Mouse (Mus musculus) lung, postnatal 10 days (tissue): ENCODE measurements around the gene Rab5a.
"Not testable (repeated sequence)": the region's sequence is repeated elsewhere in the genome, so short reads cannot be mapped to it uniquely, and the experiment has no call there.

Experiments used
- DNase-seq: peaks from one replicate; pipeline ENCODE4 v3.0.0; 2021

Rab5a gene

DNA sequence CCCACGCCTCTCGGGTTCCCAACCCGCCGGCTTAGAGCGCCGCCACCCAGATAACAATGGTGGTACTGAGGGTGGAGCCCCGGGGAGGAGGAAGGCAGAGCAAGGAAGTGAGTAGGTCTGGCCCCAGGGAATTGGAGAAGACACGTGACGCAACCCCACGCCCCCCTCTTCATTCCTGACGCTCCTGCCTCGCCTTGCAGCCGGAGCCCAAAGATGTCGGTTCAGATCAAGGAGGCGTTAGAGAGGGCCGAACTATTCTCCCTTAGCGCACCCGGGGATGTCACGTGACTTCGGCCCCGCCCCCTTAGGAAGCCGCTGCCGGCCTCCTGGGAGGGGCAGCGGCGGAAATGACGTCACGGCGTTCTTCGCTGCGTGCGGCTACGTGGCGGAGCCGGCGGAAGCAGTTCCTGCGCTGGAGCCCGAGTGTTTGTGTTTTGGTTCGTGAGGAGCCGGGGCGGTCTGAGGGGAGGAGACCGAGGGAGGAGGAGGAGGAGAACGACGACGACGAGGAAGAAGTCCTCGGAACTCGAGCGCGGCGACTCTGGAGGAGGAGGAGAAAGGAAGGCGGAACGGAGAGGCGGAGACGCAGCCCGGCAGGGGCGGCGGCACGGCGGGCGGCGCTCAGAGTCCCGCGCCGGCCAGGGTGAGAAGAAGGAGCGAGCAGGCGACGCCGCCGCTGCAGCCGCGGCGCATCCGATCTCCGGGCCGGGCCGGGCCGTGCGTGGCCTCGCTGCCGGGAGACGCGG lies at the start of gene Rab5a:
Gene Rab5a, plus strand, starts transcription at position 377 of the 746 bp plus-strand sequence.
- DNase-seq = peak; percentile 100

DNA sequence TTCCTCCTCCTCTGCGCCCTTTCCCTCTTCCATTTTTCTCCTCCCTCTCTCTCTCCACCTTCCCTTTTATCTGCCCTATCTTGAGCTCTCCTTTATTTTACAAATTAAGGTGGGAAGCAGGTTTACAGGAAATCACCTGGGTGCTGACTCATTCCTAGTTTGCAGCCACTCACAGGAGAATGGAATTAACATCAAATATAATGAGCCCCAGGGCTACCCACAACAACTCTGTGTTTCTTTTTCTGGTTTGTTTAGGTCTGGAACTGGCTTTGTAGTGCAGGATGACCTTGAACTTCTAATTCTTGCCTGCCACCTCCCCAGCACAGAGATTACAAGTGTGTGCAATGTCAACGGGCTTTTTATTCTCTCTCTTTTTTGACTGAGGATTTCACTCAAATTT lies 22.9 kb upstream of the Rab5a start:
- no peak for DNase-seq

DNA sequence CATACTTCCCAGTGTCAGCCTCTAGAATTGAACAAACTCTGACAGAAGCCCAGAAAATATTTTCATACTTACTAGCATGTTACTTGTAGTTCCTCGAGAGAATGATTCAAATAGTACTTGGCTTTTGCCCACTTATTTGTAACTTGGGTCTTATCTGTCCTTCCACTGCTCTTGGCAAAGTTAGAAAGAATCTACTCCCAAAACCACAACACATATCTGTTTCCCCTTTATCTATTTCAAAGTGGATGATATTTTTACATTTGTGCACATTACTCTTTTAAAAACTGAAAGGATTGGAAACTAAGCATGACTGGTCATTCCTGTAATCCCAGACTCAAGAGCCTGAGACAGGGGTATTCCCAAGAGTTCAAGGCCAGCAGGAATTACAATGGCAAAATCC lies 22.3 kb upstream of the Rab5a start:
- no peak for DNase-seq

DNA sequence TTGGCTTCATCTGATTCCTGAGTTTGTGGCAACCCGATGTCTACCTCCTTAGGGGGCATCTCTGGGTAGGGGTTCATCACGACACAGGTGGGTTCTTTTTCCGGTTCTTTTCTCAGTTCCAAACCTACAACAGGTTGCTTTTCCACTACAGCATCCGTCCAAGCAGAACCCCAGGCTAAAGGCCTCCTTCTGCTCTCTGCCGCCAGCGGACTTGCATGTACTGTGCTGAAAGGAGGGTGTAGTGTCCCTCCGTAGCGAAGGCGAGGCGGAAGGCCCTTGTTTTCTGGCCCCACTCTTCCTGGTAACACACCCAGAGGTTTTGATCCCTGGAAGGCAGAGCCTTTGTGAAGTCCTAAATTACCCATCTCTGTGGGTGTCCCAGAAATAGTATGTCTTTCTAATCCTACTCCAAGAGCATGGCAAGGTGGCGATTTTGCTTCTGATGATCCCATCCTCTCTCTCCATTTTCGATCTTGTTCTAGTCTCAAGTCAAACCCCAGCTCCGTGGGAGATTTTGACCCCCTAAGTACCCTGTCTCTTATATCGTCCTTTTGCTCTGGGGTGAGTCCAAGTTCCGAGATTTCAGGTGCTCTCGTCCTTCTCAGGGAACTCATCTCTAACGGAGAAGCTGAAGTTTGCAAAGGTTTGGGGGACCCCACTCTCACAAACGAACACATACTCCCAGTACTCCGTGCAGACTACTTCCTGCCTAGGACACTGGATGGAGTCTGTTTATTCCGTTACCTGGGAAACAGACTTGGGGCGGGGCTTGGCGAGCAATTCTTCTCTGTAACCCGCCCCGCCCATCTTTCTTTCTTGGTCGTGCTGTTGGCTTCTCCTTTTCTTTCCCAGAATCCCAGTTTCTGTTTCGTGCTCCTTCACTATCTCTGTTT lies 16.2 kb upstream of the Rab5a start, which contains the start of gene Efhb:
Gene Efhb, minus strand, starts transcription at position 719 of the 893 bp plus-strand sequence.
- peak; percentile 97 for DNase-seq

DNA sequence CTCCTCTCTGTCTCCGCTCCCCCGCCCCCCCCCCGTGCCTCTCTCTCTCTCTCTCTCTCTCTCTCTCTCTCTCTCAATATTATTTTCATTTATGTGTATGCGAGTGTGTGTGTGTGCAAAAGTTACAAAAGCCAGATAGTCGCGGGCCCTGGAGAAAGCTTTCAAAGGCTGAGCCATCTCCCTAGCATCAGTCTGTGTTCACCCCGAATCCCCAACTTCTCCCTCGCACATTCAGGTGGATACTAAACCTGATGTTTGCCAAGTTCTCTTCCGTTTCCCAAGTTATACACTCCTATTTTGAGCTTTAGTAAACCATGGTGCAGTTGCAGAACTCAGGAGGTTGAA lies 15.6 kb upstream of the Rab5a start:
- DNase-seq = no peak

- DNase-seq = peak; percentile 21
These were observed 13.5 kb upstream of the Rab5a start for GRCm38 (mm10) chr17:53465569-53465968.

GRCm38 (mm10) chr17:53468697-53469096 lies 10.3 kb upstream of the Rab5a start:
- no peak for DNase-seq

GRCm38 (mm10) chr17:53478066-53478857 lies 772 bp upstream of the Rab5a start:
- no peak for DNase-seq

- DNase-seq = peak; percentile 68
These were observed 589 bp downstream of the Rab5a start for GRCm38 (mm10) chr17:53479604-53480041.

DNA sequence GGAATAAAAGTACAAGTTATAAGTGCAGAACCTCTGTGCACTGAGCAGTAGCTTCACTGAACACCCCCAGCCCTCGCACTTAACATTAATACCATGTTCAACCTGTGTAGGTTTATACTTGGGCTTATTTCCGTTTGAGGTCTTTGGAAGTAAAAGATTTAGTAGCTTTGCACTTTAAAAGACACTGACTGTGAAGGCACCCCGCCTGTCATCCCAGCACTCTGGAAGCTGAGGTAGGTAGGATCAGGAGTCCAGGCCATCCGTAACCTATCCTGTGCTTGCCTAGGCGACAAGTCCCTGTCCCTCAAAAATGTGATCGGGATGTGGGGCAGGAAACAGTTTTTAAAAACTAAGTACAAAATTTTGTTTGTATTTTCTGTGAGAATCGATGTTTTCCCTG lies 1.4 kb downstream of the Rab5a start:
- no peak for DNase-seq

DNA sequence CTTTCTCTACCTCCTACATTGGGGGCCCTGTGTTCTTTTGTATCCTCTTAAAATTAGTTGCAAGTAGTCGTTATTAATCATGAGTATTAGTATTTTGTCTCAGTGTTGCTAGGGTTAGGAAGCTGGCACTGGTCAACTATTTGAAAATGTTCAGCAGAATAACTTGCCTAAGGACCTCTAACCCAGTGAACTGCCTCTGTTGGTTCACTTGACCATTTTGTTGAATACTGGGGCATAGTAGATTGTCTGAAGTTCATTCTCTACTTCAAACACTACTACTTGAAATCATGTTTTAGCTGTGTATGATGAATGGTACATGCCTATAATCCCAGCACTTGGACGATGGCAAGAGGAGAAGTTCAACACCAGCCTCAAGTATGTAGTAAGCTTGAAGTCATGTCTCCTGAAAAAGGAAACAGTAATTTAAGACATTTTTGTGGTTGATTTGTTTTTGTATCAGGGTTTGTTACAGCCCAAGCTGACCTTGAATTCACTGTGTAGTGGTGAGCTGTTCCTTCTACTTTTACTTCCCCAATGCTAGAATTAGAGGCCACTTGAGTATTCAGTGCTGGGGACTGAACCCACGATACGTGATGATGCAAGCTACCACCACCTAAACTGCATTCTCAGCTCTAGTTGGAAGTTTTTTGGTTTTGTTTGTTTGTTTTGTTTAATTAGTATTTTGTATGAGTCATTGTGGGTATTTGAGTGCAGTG lies 9.4 kb downstream of the Rab5a start:
- DNase-seq = no peak

DNA sequence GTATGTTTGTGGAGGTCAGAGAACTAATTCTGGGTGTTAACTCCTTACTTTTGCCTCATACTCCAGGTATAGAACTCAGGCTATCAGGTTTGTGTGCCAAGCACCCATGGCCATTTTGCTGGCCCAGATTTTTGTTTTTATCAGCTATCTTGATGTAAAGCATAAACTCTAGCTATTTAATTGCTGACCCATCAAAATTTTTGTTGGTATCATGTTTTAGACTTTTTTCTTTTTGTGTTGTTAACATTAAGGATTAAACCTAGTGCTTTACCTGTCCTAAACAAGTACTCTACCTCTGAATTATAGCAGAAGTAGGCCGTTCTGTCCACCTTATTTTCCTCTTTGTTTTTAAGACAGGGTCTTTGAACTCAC lies 10.0 kb downstream of the Rab5a start:
- no peak for DNase-seq

DNA sequence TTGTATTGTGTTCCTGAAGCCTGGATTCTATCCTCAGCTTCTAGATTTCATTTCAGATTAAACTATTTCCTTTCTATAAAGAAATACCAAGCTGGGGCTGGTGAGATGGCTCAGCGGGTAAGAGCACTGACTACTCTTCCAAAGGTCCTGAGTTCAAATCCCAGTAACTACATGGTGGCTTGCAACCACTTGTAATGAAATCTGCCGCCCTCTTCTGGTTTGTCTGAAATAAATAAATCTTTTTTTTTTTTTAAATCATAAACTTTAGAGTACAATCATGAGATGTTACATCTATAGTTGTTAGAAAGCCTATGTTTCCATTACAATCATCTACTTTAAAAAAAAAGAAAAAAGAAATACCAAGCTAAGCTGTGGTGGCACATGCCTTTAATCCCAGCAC lies 23.9 kb downstream of the Rab5a start:
- DNase-seq = no peak

DNA sequence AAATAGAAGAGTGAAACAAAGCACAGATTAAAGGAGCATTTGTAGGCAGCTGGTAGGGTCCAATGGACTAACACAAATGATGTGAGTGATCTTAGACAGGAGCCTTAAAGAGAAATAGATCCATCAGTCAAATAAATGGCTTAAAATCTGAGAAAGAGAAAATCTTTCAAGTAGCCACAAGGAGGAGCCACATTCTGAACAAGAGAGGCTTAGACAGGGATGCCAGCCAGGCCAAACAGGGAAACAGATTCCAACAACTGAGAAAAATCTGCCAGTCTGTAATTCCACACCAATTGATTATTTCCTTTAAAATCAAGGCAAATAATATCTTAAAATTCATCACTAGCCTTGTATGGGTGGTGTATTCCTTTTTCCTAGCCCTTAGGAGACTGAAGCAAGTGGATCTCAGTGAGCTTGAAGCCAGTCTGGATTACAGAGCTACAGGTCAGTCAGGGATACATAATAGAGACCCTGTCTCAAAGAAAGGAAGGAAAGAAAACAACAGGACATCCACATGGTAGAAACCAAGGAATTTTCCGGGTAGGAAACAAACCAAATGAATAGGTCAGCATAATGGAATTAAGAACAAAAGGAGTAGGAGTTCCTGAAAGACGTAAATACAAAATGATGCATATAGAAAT lies 33.4 kb downstream of the Rab5a start:
- peak; percentile 49 for DNase-seq

GRCm38 (mm10) chr17:53519364-53519763 lies 40.3 kb downstream of the Rab5a start:
- no peak for DNase-seq

- no peak for DNase-seq
These were observed 41.5 kb downstream of the Rab5a start for GRCm38 (mm10) chr17:53520509-53520908.

GRCm38 (mm10) chr17:53528034-53528433 lies 49.0 kb downstream of the Rab5a start:
- peak; percentile 16 for DNase-seq

- peak; percentile 21 for DNase-seq
These were observed 52.1 kb downstream of the Rab5a start for GRCm38 (mm10) chr17:53531160-53531559.

- peak; percentile 37 for DNase-seq
These were observed 53.4 kb downstream of the Rab5a start for GRCm38 (mm10) chr17:53532425-53532824.

DNA sequence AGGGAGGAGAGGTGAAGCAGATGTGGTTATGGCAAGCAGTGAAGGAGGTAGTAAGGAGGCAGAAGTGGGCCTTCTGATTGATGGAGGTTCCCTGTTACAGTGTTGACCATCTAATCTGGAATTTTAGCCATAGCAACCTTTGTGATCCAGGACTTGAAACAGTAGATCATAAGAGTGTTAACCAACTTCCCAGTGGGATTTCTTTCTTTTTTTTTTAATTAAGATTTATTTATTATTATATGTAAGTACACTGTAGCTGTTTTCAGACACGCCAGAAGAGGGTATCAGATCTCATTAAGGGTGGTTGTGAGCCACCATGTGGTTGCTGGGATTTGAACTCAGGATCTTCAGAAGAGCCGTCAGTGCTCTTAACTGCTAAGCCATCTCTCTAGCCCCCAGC lies 60.3 kb downstream of the Rab5a start, which contains the start of gene Pp2d1:
Gene Pp2d1, minus strand, starts transcription at position 101 of the 400 bp plus-strand sequence.
- not testable (repeated sequence) for DNase-seq

DNA sequence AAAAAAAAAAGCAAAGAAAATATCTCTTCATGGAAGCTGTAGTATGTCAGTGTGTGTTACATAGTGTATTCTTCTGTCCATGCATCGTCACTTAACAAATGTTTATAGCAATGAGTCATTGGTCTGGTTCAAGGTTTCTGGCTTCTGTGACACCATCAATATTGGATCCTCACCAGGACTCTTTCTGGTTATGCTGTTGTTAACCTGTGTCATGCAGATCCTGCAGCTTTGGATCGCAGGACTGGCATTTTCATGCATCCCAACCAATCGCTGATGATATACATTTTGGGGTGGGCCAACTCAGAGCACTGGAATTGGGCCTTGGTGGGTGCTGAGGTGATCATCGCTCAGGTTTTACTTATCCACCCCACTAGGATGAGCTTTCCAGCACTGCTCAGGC lies 63.5 kb downstream of the Rab5a start:
- DNase-seq = no peak
